Mouse (Mus musculus) embryonic facial prominence, embryonic 12.5 days (tissue): ENCODE data around the gene Eva1a. TPM values are rescaled to one million over a fixed set of nuclear protein-coding genes. Genes with fewer than 3 reads are reported as not detected.

Experiments
- ATAC-seq: fragments of 200-750 bp; cut with Nextera tagmentation; 2 replicates; pipeline ENCODE4 v1.8.0; 2017; ENCODE audit not compliant: insufficient number of reproducible peaks, insufficient read depth, low FRiP score, low TSS enrichment
- H3K27ac ChIP-seq: fragments of 300-500 bp; sonication (generic); 2 replicates; pipeline ENCODE4 v1.5.1; 2016; ENCODE audit warnings: mild to moderate bottlenecking
- H3K27me3 ChIP-seq: fragments of 300-500 bp; sonication (generic); 2 replicates; pipeline ENCODE4 v1.6.1; 2016; ENCODE audit warnings: mild to moderate bottlenecking, moderate library complexity
- H3K36me3 ChIP-seq: fragments of 300-500 bp; sonication (generic); 2 replicates; pipeline ENCODE4 v1.6.1; 2016; ENCODE audit warnings: mild to moderate bottlenecking
- H3K4me1 ChIP-seq: fragments of 300-500 bp; sonication (generic); 2 replicates; pipeline ENCODE4 v1.6.1; 2016
- H3K4me2 ChIP-seq: fragments of 300-500 bp; sonication (generic); replicated peaks from 2 replicates; pipeline ENCODE4 v1.6.1; 2016; ENCODE audit warnings: mild to moderate bottlenecking, moderate library complexity
- H3K4me3 ChIP-seq: fragments of 300-500 bp; sonication (generic); 2 replicates; pipeline ENCODE4 v1.5.1; 2016; ENCODE audit warnings: mild to moderate bottlenecking
- H3K9ac ChIP-seq: fragments of 300-500 bp; sonication (generic); 2 replicates; pipeline ENCODE4 v1.6.1; 2016; ENCODE audit warnings: mild to moderate bottlenecking, moderate library complexity
- H3K9me3 ChIP-seq: fragments of 300-500 bp; sonication (generic); 2 replicates; pipeline ENCODE4 v1.6.1; 2016; ENCODE audit warnings: mild to moderate bottlenecking, moderate library complexity
- whole genome bisulfite sequencing: fragments of 180-500 bp; shearing (Covaris S2); methylation state at CpG from one replicate; pipeline ENCODE4 v1.1.7; 2016; 5-methylcytosine and 5-hydroxymethylcytosine counted together
- polyA plus RNA-seq: library from polyadenylated mRNA; unstranded; fragments of >200 nt; fragmentation: Nextera tagmentation; extraction: Ambion mirVana; gene quantifications from 2 replicates; pipeline ENCODE4 v1.2.1, GENCODE M21; 2016

Gene Eva1a
- polyA plus RNA-seq, 1 experiment from 2014 or later, result 14.5 TPM

- Histone ChIP-seq H3K9ac (no peak overlapping the region), H3K4me1 (0 out of 2 replicates have a peak, but pooled peaks cover 2% of the 10 kb centered on the region), H3K9me3 (0 out of 2 replicates have a peak, but pooled peaks cover 3% of the 10 kb centered on the region), H3K27ac (no peak overlapping the region), H3K4me2 (no peak overlapping the region), H3K4me3 (no peak overlapping the region), H3K27me3 (no peaks in the 10 kb centered on the region), H3K36me3 (no peaks in the 10 kb centered on the region)
- WGBS, result 70% methylated on average over 1 of the region's 1 CpGs
- ATAC-seq, result no peak
These were observed 57.6 kb downstream of the Eva1a start for GRCm38 (mm10) chr6:82098456-82098855.

- H3K4me3 ChIP-seq, result no peak overlapping the region
- peaks cover 4% of the 10 kb centered on the region for H3K4me1 ChIP-seq
- no peaks in the 10 kb centered on the region for H3K36me3 ChIP-seq
- no peaks in the 10 kb centered on the region for H3K9me3 ChIP-seq
- no peak overlapping the region for H3K27ac ChIP-seq
- H3K9ac ChIP-seq, result no peak overlapping the region
- no peak overlapping the region for H3K4me2 ChIP-seq
- 82% methylated on average over 7 of the region's 7 CpGs for WGBS
- ATAC-seq, result no peak
- no peaks in the 10 kb centered on the region for H3K27me3 ChIP-seq
These were observed 69.6 kb downstream of the Eva1a start for GRCm38 (mm10) chr6:82110473-82110872.

- Histone ChIP-seq H3K36me3 (no peaks in the 10 kb centered on the region), H3K27me3 (no peaks in the 10 kb centered on the region), H3K9ac (no peak overlapping the region), H3K27ac (no peak overlapping the region), H3K4me1 (peaks cover 10% of the 10 kb centered on the region), H3K4me3 (no peak overlapping the region), H3K9me3 (no peaks in the 10 kb centered on the region), H3K4me2 (no peak overlapping the region)
- 90% methylated on average over 1 of the region's 1 CpGs for WGBS
- ATAC-seq, result no peak
These were observed 70.3 kb downstream of the Eva1a start for GRCm38 (mm10) chr6:82111111-82111510.

- H3K4me3 ChIP-seq, result no peak overlapping the region
- H3K27me3 ChIP-seq, result no peaks in the 10 kb centered on the region
- H3K9me3 ChIP-seq, result no peaks in the 10 kb centered on the region
- WGBS, result 82% methylated on average over 3 of the region's 3 CpGs
- H3K27ac ChIP-seq, result no peak overlapping the region
- no peak for ATAC-seq
- no peak overlapping the region for H3K4me2 ChIP-seq
- peaks cover 11% of the 10 kb centered on the region for H3K4me1 ChIP-seq
- no peak overlapping the region for H3K9ac ChIP-seq
- H3K36me3 ChIP-seq, result no peaks in the 10 kb centered on the region
These were observed 70.7 kb downstream of the Eva1a start for GRCm38 (mm10) chr6:82111540-82111939.

- Histone ChIP-seq H3K36me3 (no peaks in the 10 kb centered on the region), H3K9me3 (no peaks in the 10 kb centered on the region)
These were observed 71.6 kb downstream of the Eva1a start for GRCm38 (mm10) chr6:82112127-82113090.

GRCm38 (mm10) chr6:82115335-82115965 is 74.6 kb downstream of the Eva1a start:
- peaks cover 11% of the 10 kb centered on the region for H3K4me1 ChIP-seq

More at GRCm38 (mm10) chr6:82112127-82113090, 71.6 kb downstream of the Eva1a start:
- Histone ChIP-seq H3K27me3 (no peaks in the 10 kb centered on the region), H3K9ac (no peak overlapping the region), H3K4me2 (no peak overlapping the region), H3K27ac (no peak overlapping the region), H3K4me1 (peaks cover 11% of the 10 kb centered on the region), H3K4me3 (no peak overlapping the region)
- WGBS, result 65% methylated on average over 14 of the region's 14 CpGs
- ATAC-seq, result no peak

GRCm38 (mm10) chr6:82116176-82116575 is 75.3 kb downstream of the Eva1a start:
- Histone ChIP-seq H3K4me2 (no peak overlapping the region), H3K9ac (no peak overlapping the region), H3K9me3 (no peaks in the 10 kb centered on the region), H3K4me1 (peaks cover 11% of the 10 kb centered on the region), H3K36me3 (no peaks in the 10 kb centered on the region), H3K27me3 (no peaks in the 10 kb centered on the region), H3K4me3 (no peak overlapping the region), H3K27ac (0 out of 2 replicates have a peak overlapping the region, but pooled peaks have one; percentile 23)
- no peak for ATAC-seq
- WGBS, result 61% methylated on average over 3 of the region's 3 CpGs

More at GRCm38 (mm10) chr6:82115335-82115965, 74.6 kb downstream of the Eva1a start:
- 13% methylated on average over 3 of the region's 3 CpGs for WGBS
- Histone ChIP-seq H3K4me2 (no peak overlapping the region), H3K27ac (0 out of 2 replicates have a peak overlapping the region, but pooled peaks have one; percentile 23), H3K4me3 (no peak overlapping the region), H3K36me3 (no peaks in the 10 kb centered on the region), H3K9me3 (no peaks in the 10 kb centered on the region), H3K27me3 (no peaks in the 10 kb centered on the region), H3K9ac (no peak overlapping the region)
- ATAC-seq, result no peak

GRCm38 (mm10) chr6:82117871-82118270 is 77.0 kb downstream of the Eva1a start:
- Histone ChIP-seq H3K4me3 (no peak overlapping the region), H3K27me3 (no peaks in the 10 kb centered on the region), H3K9me3 (no peaks in the 10 kb centered on the region), H3K36me3 (no peaks in the 10 kb centered on the region), H3K4me2 (no peak overlapping the region), H3K4me1 (peaks cover 9% of the 10 kb centered on the region), H3K9ac (no peak overlapping the region), H3K27ac (no peak overlapping the region)
- ATAC-seq, result no peak
- WGBS, result 86% methylated on average over 5 of the region's 5 CpGs

- no peak overlapping the region for H3K9ac ChIP-seq
- peaks cover 6% of the 10 kb centered on the region for H3K4me1 ChIP-seq
- H3K27me3 ChIP-seq, result no peaks in the 10 kb centered on the region
- WGBS, result 28% methylated on average over 16 of the region's 16 CpGs
- H3K27ac ChIP-seq, result no peak overlapping the region
- H3K4me2 ChIP-seq, result peak overlapping the region; percentile 36
- peak overlapping the region; percentile 20; the same call in 1 of the 2 replicates for H3K4me3 ChIP-seq
- no peaks in the 10 kb centered on the region for H3K9me3 ChIP-seq
- ATAC-seq, result no peak
- H3K36me3 ChIP-seq, result no peaks in the 10 kb centered on the region
These were observed 78.7 kb downstream of the Eva1a start for GRCm38 (mm10) chr6:82119322-82120162.

GRCm38 (mm10) chr6:82125134-82125533 is 84.3 kb downstream of the Eva1a start:
- no peaks in the 10 kb centered on the region for H3K27me3 ChIP-seq
- H3K4me2 ChIP-seq, result no peak overlapping the region
- no peaks in the 10 kb centered on the region for H3K4me1 ChIP-seq
- no peaks in the 10 kb centered on the region for H3K36me3 ChIP-seq
- 87% methylated on average over 2 of the region's 2 CpGs for WGBS
- ATAC-seq, result no peak
- no peak overlapping the region for H3K27ac ChIP-seq
- no peak overlapping the region for H3K4me3 ChIP-seq
- H3K9ac ChIP-seq, result no peak overlapping the region
- H3K9me3 ChIP-seq, result no peaks in the 10 kb centered on the region

- Histone ChIP-seq H3K4me2 (no peak overlapping the region), H3K9ac (no peak overlapping the region), H3K9me3 (no peaks in the 10 kb centered on the region), H3K4me3 (no peak overlapping the region), H3K36me3 (no peaks in the 10 kb centered on the region), H3K27ac (no peak overlapping the region), H3K27me3 (no peaks in the 10 kb centered on the region), H3K4me1 (no peaks in the 10 kb centered on the region)
- no peak for ATAC-seq
- WGBS, result 63% methylated on average over 9 of the region's 9 CpGs
These were observed 87.0 kb downstream of the Eva1a start for GRCm38 (mm10) chr6:82127827-82128226.
